Comparison of ENCODE assay signal across 15 mouse cellular contexts in the genomic region with DNA sequence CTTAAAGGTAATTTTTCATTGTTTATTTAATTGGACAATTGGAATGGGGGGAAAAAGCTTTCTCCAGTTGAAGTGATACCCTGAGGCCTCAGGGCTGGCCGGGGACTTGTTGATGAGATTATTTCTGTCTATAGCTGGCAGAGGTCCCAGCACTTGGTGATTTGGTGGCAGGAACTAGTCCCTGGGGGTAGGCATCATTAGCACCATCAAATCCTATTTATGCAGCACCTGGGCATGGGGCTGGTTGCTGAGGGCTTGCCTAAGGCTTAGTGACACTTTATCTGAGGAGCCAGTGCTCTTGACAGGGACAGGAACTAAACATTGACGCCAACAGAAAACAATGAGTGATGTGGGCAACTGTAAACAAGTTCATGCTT.
DNase-seq lines count a peak whose midpoint lies in the region; ATAC-seq and TF ChIP-seq lines count a peak whose summit lies in the region.
"Had no signal": no experiment of that assay in that cellular context is flagged by ENCODE, and none has a peak within 500 bp of the region (broad histone marks: within the 10 kb centered on the region; RNA-seq: fewer than 3 reads in every experiment).

No protein-coding gene starts in this region.

- H3K9ac ChIP-seq in heart, embryonic 16.5 days (ENCODE audit: low read length), result no peak overlapping the region
- no peak overlapping the region for H3K9ac ChIP-seq in heart, adult 2 months (ENCODE audit: low read depth, low read length)
- H3K9ac ChIP-seq in neural tube, embryonic 12.5 days, result no peak overlapping the region
- H3K9ac ChIP-seq in neural tube, embryonic 14.5 days (replicated peaks; ENCODE audit: low read depth, low read length), result no peak overlapping the region
- H3K9ac ChIP-seq: embryonic facial prominence, embryonic 12.5 days; lung, embryonic 15.5 days had no signal

- no peak for TF ChIP-seq EP300 in heart, adult 2 months (IDR thresholded peaks at IDR 0.05; ENCODE audit: insufficient read depth, low read depth, low read length)

- H3K27me3 ChIP-seq in heart, embryonic 16.5 days (ENCODE audit: control insufficient read depth, insufficient read depth, low read length), result no peaks in the 10 kb centered on the region
- H3K27me3 ChIP-seq in heart, adult 2 months (ENCODE audit: control insufficient read depth, insufficient read depth, low read length), result no peaks in the 10 kb centered on the region
- no peaks in the 10 kb centered on the region for H3K27me3 ChIP-seq in neural tube, embryonic 12.5 days (replicated peaks)
- no peaks in the 10 kb centered on the region for H3K27me3 ChIP-seq in neural tube, embryonic 14.5 days (ENCODE audit: control insufficient read depth, insufficient read depth, low read length)
- H3K27me3 ChIP-seq: embryonic facial prominence, embryonic 12.5 days; lung, embryonic 15.5 days; Patski had no signal

- peaks cover 23% of the 10 kb centered on the region for H3K4me1 ChIP-seq in heart, embryonic 16.5 days (ENCODE audit: control insufficient read depth, insufficient read depth, low read length)
- no peaks in the 10 kb centered on the region for H3K4me1 ChIP-seq in heart, adult 2 months (ENCODE audit: control insufficient read depth, insufficient read depth, low read length)
- 0 out of 2 replicates have a peak, but pooled peaks cover 3% of the 10 kb centered on the region for H3K4me1 ChIP-seq in neural tube, embryonic 12.5 days
- H3K4me1 ChIP-seq in neural tube, embryonic 14.5 days (ENCODE audit: control insufficient read depth, insufficient read depth, low read length), result peaks cover 4% of the 10 kb centered on the region; the same call in 1 of the 2 replicates
- H3K4me1 ChIP-seq: embryonic facial prominence, embryonic 12.5 days; lung, embryonic 15.5 days; megakaryocyte, embryonic 14.5 days had no signal

- no peaks in the 10 kb centered on the region for H3K9me3 ChIP-seq in heart, embryonic 16.5 days (replicated peaks; ENCODE audit: control insufficient read depth, low read length)
- H3K9me3 ChIP-seq in neural tube, embryonic 12.5 days, result no peaks in the 10 kb centered on the region
- no peaks in the 10 kb centered on the region for H3K9me3 ChIP-seq in neural tube, embryonic 14.5 days (ENCODE audit: control insufficient read depth, low read length)
- H3K9me3 ChIP-seq: embryonic facial prominence, embryonic 12.5 days; lung, embryonic 15.5 days; megakaryocyte, embryonic 14.5 days had no signal

- intact Hi-C loops in heart, adult 2 months (cut with DNase I), result no loop called here

- no peak overlapping the region for H3K4me2 ChIP-seq in heart, embryonic 16.5 days (ENCODE audit: low read depth, low read length)
- no peak overlapping the region for H3K4me2 ChIP-seq in neural tube, embryonic 12.5 days (replicated peaks)
- H3K4me2 ChIP-seq in neural tube, embryonic 14.5 days (ENCODE audit: low read depth, low read length), result no peak overlapping the region
- H3K4me2 ChIP-seq: embryonic facial prominence, embryonic 12.5 days; lung, embryonic 15.5 days had no signal

- TF ChIP-seq POLR2A in heart, adult 2 months (IDR thresholded peaks at IDR 0.05; ENCODE audit: insufficient read depth, low read depth, low read length), result no peak

- peaks cover 12% of the 10 kb centered on the region for H3K36me3 ChIP-seq in heart, embryonic 16.5 days (ENCODE audit: control insufficient read depth, insufficient read depth)
- H3K36me3 ChIP-seq in heart, adult 2 months (ENCODE audit: control insufficient read depth, insufficient read depth, low read length), result no peaks in the 10 kb centered on the region
- peaks cover 21% of the 10 kb centered on the region for H3K36me3 ChIP-seq in neural tube, embryonic 12.5 days
- H3K36me3 ChIP-seq in neural tube, embryonic 14.5 days (ENCODE audit: control insufficient read depth, insufficient read depth, low read length), result peaks cover 3% of the 10 kb centered on the region; the same call in 1 of the 2 replicates

- no peaks in the 10 kb centered on the region for H3K79me2 ChIP-seq in heart, adult 2 months (replicated peaks; ENCODE audit: control insufficient read depth, insufficient read depth, low read length)

- peak overlapping the region; percentile 74 for H3K27ac ChIP-seq in heart, embryonic 16.5 days (ENCODE audit: low read length)
- H3K27ac ChIP-seq in heart, adult 2 months, result no peak overlapping the region
- no peak overlapping the region for H3K27ac ChIP-seq in neural tube, embryonic 12.5 days
- H3K27ac ChIP-seq in neural tube, embryonic 14.5 days (ENCODE audit: low read depth, low read length), result no peak overlapping the region
- H3K27ac ChIP-seq: embryonic facial prominence, embryonic 12.5 days; lung, embryonic 15.5 days had no signal

- DNase-seq in cerebellum, postnatal 10 days, result peak; percentile 64
- DNase-seq in cerebellum, adult 8-10 months, result no peak
- DNase-seq in heart, adult 2 months, result no peak
- no peak for DNase-seq in neural tube, embryonic 10.5 days (ENCODE audit: extremely low spot score, low spot score)
- DNase-seq in spleen, adult 18-20 months, result no peak
- DNase-seq: cerebellum, adult 18-20 months; gastrocnemius, postnatal 14 days; kidney, adult 9 months had no signal

- WGBS in heart, embryonic 16.5 days, result 28% methylated on average over 2 of the region's 2 CpGs
- 31% methylated on average over 2 of the region's 2 CpGs for WGBS in heart, adult 2 months
- 48% methylated on average over 2 of the region's 2 CpGs for WGBS in neural tube, embryonic 12.5 days
- 22% methylated on average over 2 of the region's 2 CpGs for WGBS in neural tube, embryonic 14.5 days

- H3K4me3 ChIP-seq in heart, embryonic 16.5 days (ENCODE audit: low read length), result no peak overlapping the region
- no peak overlapping the region for H3K4me3 ChIP-seq in heart, adult 2 months
- no peak overlapping the region for H3K4me3 ChIP-seq in neural tube, embryonic 12.5 days
- no peak overlapping the region for H3K4me3 ChIP-seq in neural tube, embryonic 14.5 days (ENCODE audit: low read depth, low read length)
- H3K4me3 ChIP-seq: embryonic facial prominence, embryonic 12.5 days; lung, embryonic 15.5 days; megakaryocyte, embryonic 14.5 days had no signal

- ATAC-seq in heart, embryonic 16.5 days (replicated peaks; ENCODE audit: extremely low read depth, insufficient read depth, low FRiP score), result no peak
- ATAC-seq in neural tube, embryonic 12.5 days (ENCODE audit: low FRiP score, low read depth), result peak; percentile 77
- ATAC-seq in neural tube, embryonic 14.5 days (ENCODE audit: low read depth), result peak; percentile 74
- ATAC-seq: Patski had no signal

- no peak for TF ChIP-seq CTCF in heart, adult 2 months (IDR thresholded peaks at IDR 0.05)

Comparison
In these comparisons a context has a peak if more than half of its experiments do, and no peak if none do; other contexts are left out.
1. DNase-seq: peak in cerebellum, postnatal 10 days (2 of 2); none in cerebellum, adult 8-10 months (single experiment), heart, adult 2 months (0 of 2), neural tube, embryonic 10.5 days (single experiment) and spleen, adult 18-20 months (0 of 2).